Mouse (Mus musculus) brain, embryonic 14.5 days (tissue): ENCODE data around the gene Arhgap17.

Source experiments
- CTCF ChIP-seq: fragments of 200-500 bp; IDR thresholded peaks from 2 replicates; pipeline ENCODE4 v1.5.1; 2012; ENCODE audit warnings: inconsistent platforms, mild to moderate bottlenecking, moderate library complexity, borderline replicate concordance; ENCODE audit not compliant: insufficient read depth, insufficient read length; ENCODE audit errors: extremely low read depth
- POLR2A ChIP-seq: fragments of 200-500 bp; IDR thresholded peaks from 2 replicates; pipeline ENCODE4 v1.6.1; 2012; ENCODE audit warnings: mild to moderate bottlenecking, inconsistent platforms, borderline replicate concordance; ENCODE audit not compliant: poor library complexity, insufficient read depth, insufficient read length, severe bottlenecking; ENCODE audit errors: extremely low read depth

DNA sequence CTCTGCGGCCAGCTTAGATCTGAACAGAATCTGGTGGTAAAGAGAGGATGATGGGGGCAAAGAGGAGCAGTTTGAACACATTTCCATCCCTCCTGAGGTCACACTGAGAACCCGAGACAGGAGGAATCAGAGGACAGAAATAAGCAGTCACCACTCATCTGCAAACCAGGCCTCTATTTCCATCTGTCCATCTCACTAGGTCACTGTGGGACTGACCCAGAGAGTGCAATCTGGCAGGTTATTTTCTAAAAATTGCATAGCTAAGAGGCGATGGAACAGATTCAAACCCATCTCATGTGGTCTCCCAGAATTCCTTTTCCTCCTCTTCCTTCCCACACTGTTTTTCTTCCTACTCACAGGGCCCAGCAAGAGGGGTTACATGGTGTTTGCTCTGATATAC lies 81.8 kb downstream of the Arhgap17 start:
- TF ChIP-seq POLR2A (no peak), CTCF (no peak)
